Mouse (Mus musculus) spleen, adult 2 months (tissue): ENCODE results near the gene Tnni2.

Experiments
- CTCF ChIP-seq: fragments of 200-500 bp; IDR thresholded peaks from 2 replicates; pipeline ENCODE4 v1.5.1; 2011; ENCODE audit warnings: mild to moderate bottlenecking, inconsistent platforms; ENCODE audit not compliant: insufficient read depth, insufficient read length, insufficient replicate concordance; ENCODE audit errors: extremely low read depth
- POLR2A ChIP-seq: fragments of 200-500 bp; IDR thresholded peaks from 2 replicates; pipeline ENCODE4 v1.6.1; 2011; ENCODE audit warnings: low read depth, low read length, inconsistent platforms

GRCm38 (mm10) chr7:142493535-142493934, 51.9 kb downstream of the Tnni2 start:
- TF ChIP-seq CTCF (no peak), POLR2A (no peak)
